Mouse (Mus musculus) heart, adult 2 months (tissue): ENCODE measurements around the gene Rpl26. TPM values are rescaled to one million over a fixed set of nuclear protein-coding genes. Genes with fewer than 3 reads are reported as not detected.

Experiments used
- DNase-seq, 2 experiments: peaks; one replicate each; pipeline ENCODE4 v3.0.0; 2021
- H3K27ac ChIP-seq: fragments of 200-600 bp; 2 replicates; pipeline ENCODE4 v1.8.1; 2022
- H3K27me3 ChIP-seq: fragments of 200-500 bp; 2 replicates; pipeline ENCODE4 v1.6.1; 2012; ENCODE audit warnings: mild to moderate bottlenecking, low read length, inconsistent platforms, mixed read lengths; ENCODE audit not compliant: control insufficient read depth, insufficient read depth
- H3K36me3 ChIP-seq: fragments of 200-500 bp; 2 replicates; pipeline ENCODE4 v1.6.1; 2012; ENCODE audit warnings: low read length, inconsistent platforms; ENCODE audit not compliant: control insufficient read depth, insufficient read depth
- H3K4me1 ChIP-seq: fragments of 200-500 bp; 2 replicates; pipeline ENCODE4 v1.6.1; 2011; ENCODE audit warnings: low read length; ENCODE audit not compliant: control insufficient read depth, insufficient read depth
- H3K4me3 ChIP-seq: fragments of 200-600 bp; 2 replicates; pipeline ENCODE4 v1.8.1; 2022
- H3K79me2 ChIP-seq: fragments of 200-500 bp; replicated peaks from 2 replicates; pipeline ENCODE4 v1.6.1; 2012; ENCODE audit warnings: mild to moderate bottlenecking, inconsistent platforms, low read length, moderate library complexity, mixed read lengths; ENCODE audit not compliant: control insufficient read depth, insufficient read depth
- H3K9ac ChIP-seq: fragments of 200-500 bp; 2 replicates; pipeline ENCODE4 v1.6.1; 2012; ENCODE audit warnings: low read depth, mild to moderate bottlenecking, control low read depth, inconsistent platforms, low read length, mixed read lengths
- CTCF ChIP-seq: fragments of 200-600 bp; IDR thresholded peaks from 2 replicates; pipeline ENCODE4 v1.8.1; 2022; ENCODE audit warnings: antibody characterized with exemption, mild to moderate bottlenecking, moderate library complexity
- EP300 ChIP-seq: fragments of 200-500 bp; IDR thresholded peaks from 2 replicates; pipeline ENCODE4 v1.6.1; 2011; ENCODE audit warnings: low read depth, low read length, control low read depth; ENCODE audit not compliant: insufficient read depth
- POLR2A ChIP-seq: fragments of 200-500 bp; IDR thresholded peaks from 2 replicates; pipeline ENCODE4 v1.6.1; 2011; ENCODE audit warnings: mild to moderate bottlenecking, low read depth, low read length, control low read depth; ENCODE audit not compliant: insufficient read depth
- WGBS: fragments of 180-500 bp; shearing (Covaris S2); methylation state at CpG from one replicate; pipeline ENCODE4 v1.1.7; 2018; 5-methylcytosine and 5-hydroxymethylcytosine counted together
- intact Hi-C: fragments of 180-260 bp; cut with DNase I; formaldehyde crosslinking; loops from one replicate; pipeline ENCODE4 v1.15.1; 2025
- polyA plus RNA-seq: library from polyadenylated mRNA; depleted of rRNA; stranded (reverse); fragments of >200 nt; gene quantifications from 2 replicates; pipeline ENCODE4 v1.2.3, GENCODE M21; 2012
- total RNA-seq, 2 experiments: library from RNA; stranded (reverse); gene quantifications; 2 replicates each; pipeline ENCODE4 v1.2.3; 2021

Gene Rpl26
- total and polyA plus RNA-seq, 3 experiments: 494 to 707 (median 648) TPM

DNA sequence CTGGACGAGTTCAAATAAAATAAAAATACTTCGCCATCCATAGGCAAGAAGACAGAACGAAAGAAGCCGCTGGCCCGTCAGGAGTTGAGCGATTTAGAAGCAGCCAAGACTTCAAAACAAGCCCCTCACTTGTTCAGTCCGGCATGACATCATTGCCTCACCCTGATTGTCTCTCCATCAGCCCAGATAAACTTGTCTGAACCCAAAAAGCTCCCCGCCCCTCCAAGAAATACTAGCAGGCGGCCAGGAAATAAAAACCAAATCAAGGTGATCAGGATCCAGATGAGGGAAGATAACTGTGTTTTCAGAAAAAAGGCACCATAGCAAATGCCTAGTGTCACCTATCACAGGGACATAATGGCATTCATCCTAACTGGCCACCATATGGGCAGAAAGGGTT is 30.1 kb upstream of the Rpl26 start:
- no peak for DNase-seq
- no peaks in the 10 kb centered on the region for H3K27me3 ChIP-seq
- peaks cover 3% of the 10 kb centered on the region; the same call in 1 of the 2 replicates for H3K36me3 ChIP-seq
- WGBS: 71% methylated on average over 9 of the region's 9 CpGs
- no peak overlapping the region for H3K9ac ChIP-seq
- intact Hi-C loops: loop anchor here (2.0 to 10.0 kb wide), 3 partner anchors 18 to 306 kb away; no protein-coding TSS in a partner anchor
- peak overlapping the region; percentile 8; the same call in 1 of the 2 replicates for H3K4me3 ChIP-seq
- H3K27ac ChIP-seq: peak overlapping the region; percentile 84
- no peaks in the 10 kb centered on the region for H3K79me2 ChIP-seq
- H3K4me1 ChIP-seq: peaks cover 7% of the 10 kb centered on the region
- TF ChIP-seq POLR2A (no peak), EP300 (no peak)

GRCm38 (mm10) chr11:68871748-68872147 is 29.6 kb upstream of the Rpl26 start, which contains the start of gene Ndel1:
Gene Ndel1 (minus strand): TSS chr11:68871858.
- Histone ChIP-seq H3K27ac (peak within 1 kb of the TSS; percentile 84), H3K4me3 (peak within 1 kb of the TSS; percentile 8; the same call in 1 of the 2 replicates), H3K9ac (no peak within 1 kb of the TSS), H3K27me3 (no peaks in the 10 kb centered on the region), H3K79me2 (no peaks in the 10 kb centered on the region), H3K4me1 (peaks cover 5% of the 10 kb centered on the region), H3K36me3 (peaks cover 3% of the 10 kb centered on the region; the same call in 1 of the 2 replicates)
- 30% methylated on average over 6 of the region's 6 CpGs for WGBS
- TF ChIP-seq EP300: 0 out of 2 replicates have a peak, but pooled peaks have one; percentile 63
- no peak for TF ChIP-seq CTCF
- peak; percentile 64 to 73 for DNase-seq
- intact Hi-C loops: loop anchor here (2.0 to 10.0 kb wide), 3 partner anchors 19 to 307 kb away; no protein-coding TSS in a partner anchor

DNA sequence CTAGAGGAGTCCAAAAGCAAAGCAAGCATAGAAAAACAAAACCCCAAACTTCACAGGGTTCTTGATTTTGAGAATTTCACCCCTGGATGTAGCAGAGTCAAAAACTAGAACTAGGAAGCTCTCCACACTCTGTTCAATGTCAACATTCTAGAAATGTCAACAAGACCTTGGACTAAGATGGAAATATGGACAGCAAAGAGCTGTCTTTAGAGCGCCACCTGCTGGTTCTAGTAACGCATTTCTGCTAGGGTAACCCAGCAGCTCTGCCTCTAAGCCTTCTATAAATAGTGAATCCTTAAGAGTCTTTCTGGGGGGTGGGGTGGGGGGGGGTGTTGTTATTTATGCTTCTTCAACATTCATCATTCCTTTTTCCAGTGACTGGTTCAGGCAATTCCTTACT is 26.5 kb upstream of the Rpl26 start:
- H3K36me3 ChIP-seq: peaks cover 3% of the 10 kb centered on the region; the same call in 1 of the 2 replicates
- H3K79me2 ChIP-seq: no peaks in the 10 kb centered on the region
- WGBS: 0% methylated on average over 2 of the region's 2 CpGs
- peaks cover 5% of the 10 kb centered on the region for H3K4me1 ChIP-seq
- intact Hi-C loops: loop anchor here (1.0 to 10.0 kb wide), 3 partner anchors 38 to 310 kb away; no protein-coding TSS in a partner anchor
- H3K4me3 ChIP-seq: no peak overlapping the region
- H3K9ac ChIP-seq: no peak overlapping the region
- DNase-seq: peak; percentile 49 to 60
- TF ChIP-seq EP300: peak; percentile 74; the same call in 1 of the 2 replicates
- TF ChIP-seq CTCF: peak; percentile 77
- TF ChIP-seq POLR2A: no peak
- H3K27ac ChIP-seq: peak overlapping the region; percentile 33
- no peaks in the 10 kb centered on the region for H3K27me3 ChIP-seq

DNA sequence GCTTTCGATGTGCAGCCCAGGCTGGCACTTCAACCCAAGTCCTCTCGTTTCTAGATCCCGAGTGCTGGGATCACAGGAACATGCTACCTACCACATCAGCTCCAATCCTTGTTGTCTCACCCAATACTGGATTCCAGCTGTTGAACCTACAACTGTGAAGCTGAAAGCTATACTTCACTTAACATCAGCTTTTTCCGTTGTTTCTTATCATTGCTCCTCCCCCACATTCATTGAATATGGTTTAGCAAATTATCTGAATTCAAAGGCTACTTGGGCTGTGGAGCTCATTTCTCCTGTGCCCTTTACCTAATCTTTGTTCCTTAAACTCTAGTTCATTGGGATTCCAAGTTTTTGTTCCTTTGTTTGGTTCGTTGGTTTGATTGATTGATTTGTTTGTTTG is 22.6 kb upstream of the Rpl26 start:
- H3K4me3 ChIP-seq: no peak overlapping the region
- DNase-seq: no peak
- H3K4me1 ChIP-seq: no peaks in the 10 kb centered on the region
- peaks cover 3% of the 10 kb centered on the region; the same call in 1 of the 2 replicates for H3K36me3 ChIP-seq
- no peaks in the 10 kb centered on the region for H3K27me3 ChIP-seq
- no peak overlapping the region for H3K27ac ChIP-seq
- H3K79me2 ChIP-seq: no peaks in the 10 kb centered on the region
- intact Hi-C loops: loop anchor here (10.0 kb wide), 1 partner anchor 314 kb away; no protein-coding TSS in a partner anchor
- 78% methylated on average over 5 of the region's 5 CpGs for WGBS
- TF ChIP-seq CTCF (no peak), POLR2A (no peak), EP300 (no peak)
- H3K9ac ChIP-seq: no peak overlapping the region

DNA sequence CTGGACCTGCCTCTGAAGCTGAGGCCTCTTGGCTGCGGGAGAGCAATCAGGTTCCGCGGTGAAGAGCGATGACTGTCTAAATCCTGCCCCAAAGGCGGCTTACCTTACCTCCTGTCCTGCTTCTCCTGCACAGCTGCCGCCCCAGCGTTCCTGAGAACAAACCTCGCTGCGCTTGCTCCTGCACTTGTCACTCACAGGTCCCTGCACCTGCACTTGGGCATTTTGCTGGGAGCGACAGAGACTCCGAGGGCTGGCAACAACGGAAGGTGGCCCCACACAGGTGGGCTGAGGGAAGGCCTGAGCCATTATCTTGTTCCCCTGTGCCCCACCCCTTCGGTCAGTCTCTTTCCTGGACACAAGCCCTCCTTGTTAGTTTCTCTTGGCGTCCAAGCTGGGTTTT is 19.3 kb upstream of the Rpl26 start:
- no peak overlapping the region for H3K27ac ChIP-seq
- no peak for TF ChIP-seq CTCF
- no peak for TF ChIP-seq EP300
- no peaks in the 10 kb centered on the region for H3K79me2 ChIP-seq
- no peaks in the 10 kb centered on the region for H3K27me3 ChIP-seq
- no peaks in the 10 kb centered on the region for H3K36me3 ChIP-seq
- intact Hi-C loops: no loop called here
- DNase-seq: no peak
- no peak overlapping the region for H3K4me3 ChIP-seq
- WGBS: 34% methylated on average over 14 of the region's 14 CpGs
- H3K9ac ChIP-seq: no peak overlapping the region
- H3K4me1 ChIP-seq: no peaks in the 10 kb centered on the region

DNA sequence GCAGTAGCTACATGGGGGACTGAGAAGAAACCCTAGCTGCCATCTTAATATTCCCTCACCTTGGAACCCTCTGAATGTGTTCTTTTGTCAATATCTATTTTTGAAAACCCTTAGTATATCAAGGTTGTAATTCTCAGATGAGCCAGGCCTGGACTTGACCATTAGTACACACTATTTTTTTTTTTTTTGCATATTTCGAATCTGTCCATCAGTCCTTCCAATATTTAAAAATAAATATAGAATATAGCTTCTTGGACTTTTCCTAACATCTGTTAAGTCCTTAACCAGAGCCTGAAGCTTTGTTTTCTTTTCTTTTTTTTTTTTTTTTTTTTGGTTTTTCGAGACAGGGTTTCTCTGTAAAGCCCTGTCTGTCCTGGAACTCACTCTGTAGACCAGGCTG is 17.5 kb upstream of the Rpl26 start:
- no peaks in the 10 kb centered on the region for H3K79me2 ChIP-seq
- H3K27ac ChIP-seq: no peak overlapping the region
- H3K36me3 ChIP-seq: no peaks in the 10 kb centered on the region
- no peak for DNase-seq
- H3K9ac ChIP-seq: no peak overlapping the region
- TF ChIP-seq CTCF (no peak), POLR2A (no peak), EP300 (no peak)
- no peaks in the 10 kb centered on the region for H3K27me3 ChIP-seq
- H3K4me3 ChIP-seq: no peak overlapping the region
- 80% methylated on average over 2 of the region's 2 CpGs for WGBS
- intact Hi-C loops: no loop called here
- H3K4me1 ChIP-seq: no peaks in the 10 kb centered on the region
